In the genomic region with DNA sequence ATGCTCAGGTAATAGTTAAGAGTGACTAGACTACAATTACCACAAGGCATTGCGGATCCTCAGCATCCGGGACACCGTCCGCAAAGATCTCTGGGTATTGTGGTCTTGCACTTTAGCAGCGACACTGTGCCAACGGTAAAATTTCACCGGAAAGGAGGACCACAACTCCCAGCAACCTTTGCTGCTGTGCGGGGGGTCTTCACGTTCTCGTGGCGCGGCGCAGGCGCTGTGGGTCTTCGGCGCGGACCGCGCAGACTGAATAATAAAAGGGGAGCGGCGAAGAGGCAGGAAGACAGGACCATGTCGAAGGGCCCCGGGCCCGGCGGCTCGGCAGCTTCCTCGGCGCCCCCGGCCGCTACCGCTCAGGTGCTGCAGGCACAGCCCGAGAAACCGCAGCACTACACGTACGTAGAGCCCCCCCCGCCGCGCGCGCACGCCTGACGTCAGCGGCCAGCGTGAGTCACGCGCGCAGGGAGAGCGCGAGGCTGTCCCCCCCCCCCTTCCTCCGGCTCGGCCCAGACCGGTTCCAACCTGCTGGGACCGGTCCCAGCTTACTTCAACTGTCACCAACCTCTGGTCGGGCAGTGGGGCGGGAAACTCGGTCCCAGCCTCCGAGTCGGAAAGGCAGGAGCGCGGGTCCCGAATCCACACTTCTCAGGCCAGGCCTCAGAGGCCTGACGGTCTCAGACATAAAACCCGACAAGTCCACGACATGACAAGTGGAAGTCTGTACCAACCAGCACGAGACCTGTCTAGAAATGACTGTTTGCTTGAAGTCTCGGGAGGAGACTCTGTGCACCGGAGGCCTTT, we compare ENCODE assay signal across 8 mouse cellular contexts. TPM values are rescaled to one million over a fixed set of nuclear protein-coding genes. Genes with fewer than 3 reads are reported as not detected.
DNase-seq lines count a peak whose midpoint lies in the region; ATAC-seq and TF ChIP-seq lines count a peak whose summit lies in the region.

A gene (plus strand): TSS at position 235 of the 810 bp plus-strand sequence.

- H3K27me3 ChIP-seq in forebrain, embryonic 15.5 days: no peaks in the 10 kb centered on the region

- H3K4me2 ChIP-seq in forebrain, embryonic 15.5 days (replicated peaks): peak within 1 kb of the TSS; percentile 82

- peaks cover 2 to 4% of the 10 kb centered on the region in 2 experiments; a peak in 1 of 4 replicates for H3K4me1 ChIP-seq in ES-E14 (ENCODE audit: control insufficient read depth in 2 of 2, insufficient read depth in 2 of 2, low read length in 2 of 2, poor library complexity in 1 of 2)
- H3K4me1 ChIP-seq in forebrain, embryonic 15.5 days: peaks cover 33% of the 10 kb centered on the region
- H3K4me1 ChIP-seq in lung, adult 2 months (ENCODE audit: control insufficient read depth, insufficient read depth, low read length): peaks cover 8% of the 10 kb centered on the region

- no peak for TF ChIP-seq CTCF in lung, adult 2 months (IDR thresholded peaks at IDR 0.05; ENCODE audit: insufficient read depth, low read length)

- peak; percentile 97 for DNase-seq in ES-E14 (ENCODE audit: low read depth, low spot score)
- peak; percentile 99 for DNase-seq in cerebellum, adult 11-12 months
- peak; percentile 96 for DNase-seq in heart, postnatal 25 days (ENCODE audit: low spot score)
- DNase-seq in layer of hippocampus, adult 18-20 months (ENCODE audit: low spot score in 2 of 2): peak; percentile 98 to 99
- peak; percentile 97 for DNase-seq in lung, adult 2 months
- DNase-seq in thymus, adult 18-20 months: peak; percentile 94 to 98

- H3K4me3 ChIP-seq in ES-E14 (ENCODE audit: insufficient read depth in 1 of 2, low read depth in 1 of 2, low read length in 2 of 2, poor library complexity in 1 of 2, severe bottlenecking in 1 of 2): peak within 1 kb of the TSS; percentile 71 to 93
- peak within 1 kb of the TSS; percentile 85 for H3K4me3 ChIP-seq in forebrain, embryonic 15.5 days
- peak within 1 kb of the TSS; percentile 81 for H3K4me3 ChIP-seq in lung, adult 2 months (replicated peaks; ENCODE audit: extremely low read depth, low read depth, low read length)

- intact Hi-C loops in heart, postnatal 25 days (cut with DNase I): loop anchor here (5.0 kb wide), 2 partner anchors 47 to 102 kb away; a partner anchor contains a TSS

- H3K36me3 ChIP-seq in ES-E14 (ENCODE audit: control insufficient read depth, insufficient read depth, low read length, poor library complexity, severe bottlenecking): peaks cover 6% of the 10 kb centered on the region; the same call in 1 of the 2 replicates
- no peaks in the 10 kb centered on the region for H3K36me3 ChIP-seq in forebrain, embryonic 15.5 days

- H3K27ac ChIP-seq in ES-E14 (ENCODE audit: insufficient read depth, low read depth, low read length, poor library complexity, severe bottlenecking): peak within 1 kb of the TSS; percentile 99
- peak within 1 kb of the TSS; percentile 100 for H3K27ac ChIP-seq in forebrain, embryonic 15.5 days (replicated peaks)

- in situ Hi-C loops in ES-E14 (cut with MboI; ENCODE audit: low sequenced_read_pairs in 2 of 2, unreplicated experiment in 2 of 2): no loop called here

- H3K9me3 ChIP-seq in ES-E14 (ENCODE audit: control insufficient read depth, insufficient read depth, low read depth, low read length): no peaks in the 10 kb centered on the region
- no peaks in the 10 kb centered on the region for H3K9me3 ChIP-seq in forebrain, embryonic 15.5 days

- TF ChIP-seq POLR2A in lung, adult 2 months (IDR thresholded peaks at IDR 0.05; ENCODE audit: borderline replicate concordance, extremely low read depth, low read depth, low read length): peak; percentile 77

- WGBS in forebrain, embryonic 15.5 days: 0% methylated on average over 60 of the region's 67 CpGs
- WGBS in lung, adult 2 months: under 1% methylated on average over 67 of the region's 67 CpGs

- peak within 1 kb of the TSS; percentile 99 for H3K9ac ChIP-seq in ES-E14 (ENCODE audit: insufficient read depth, low read depth, low read length, poor library complexity, severe bottlenecking)
- peak within 1 kb of the TSS; percentile 97 for H3K9ac ChIP-seq in forebrain, embryonic 15.5 days (replicated peaks)

- ATAC-seq in forebrain, embryonic 15.5 days (replicated peaks): peak; percentile 96
- ATAC-seq in neutrophil, adult 5-6 weeks (ENCODE audit: extremely low read depth, insufficient number of reproducible peaks, low FRiP score, poor library complexity, severe bottlenecking): peak; percentile 91

TF ChIP-seq in ES-E14, 5 proteins besides CTCF, POLR2A, EP300 and RAD21:
- TF ChIP-seq CHD2 (IDR thresholded peaks at IDR 0.05; ENCODE audit: low read depth, low read length) (peak; percentile 70), HCFC1 (IDR thresholded peaks at IDR 0.05; ENCODE audit: borderline replicate concordance, insufficient read depth, low read length) (peak; percentile 99), ZNF384 (IDR thresholded peaks at IDR 0.05; ENCODE audit: low read depth, low read length) (no peak), ZC3H11A (IDR thresholded peaks at IDR 0.05; ENCODE audit: borderline replicate concordance, low read depth, low read length) (no peak), MAFK (IDR thresholded peaks at IDR 0.05; ENCODE audit: insufficient read depth, low read depth, low read length) (no peak)

RNA-seq across cellular contexts. Expression of the gene that starts here (rescaled TPM):
- total RNA-seq in ES-E14 (2012; rRNA removed): 32.5 and 39.6 TPM in 2 replicates
- polyA plus RNA-seq in forebrain, embryonic 15.5 days (2015; fragmentation: Nextera tagmentation; extraction: Ambion mirVana): 40.4 and 40.8 TPM in 2 replicates
- 1 to 10 TPM; 8.4 to 9.0 TPM for total RNA-seq in heart, postnatal 25 days (2021)
- total RNA-seq in layer of hippocampus, adult 18-20 months (2021): 10 to 100 TPM; 20.6 to 23.1 TPM
- 48.6 and 54.0 TPM in 2 replicates for polyA plus RNA-seq in lung, adult 2 months (2012; rRNA removed)
- total RNA-seq in neutrophil, adult 5-6 weeks (2017): 22.5 and 24.2 TPM in 2 replicates

Comparison
In these comparisons a context has a peak if more than half of its experiments do, and no peak if none do; other contexts are left out.
1. Peak in every context shown above with its lines: DNase-seq, ATAC-seq, H3K4me3 ChIP-seq and H3K27ac ChIP-seq.